Mouse (Mus musculus) embryonic facial prominence, embryonic 10.5 days (tissue): ENCODE data around the gene Prokr2. TPM values are rescaled to one million over a fixed set of nuclear protein-coding genes. Genes with fewer than 3 reads are reported as not detected.
A peak's percentile ranks its signal among the peaks of the same experiment; 100 is the strongest.
"Not testable (repeated sequence)": the region's sequence is repeated elsewhere in the genome, so short reads cannot be mapped to it uniquely, and the experiment has no call there.

ENCODE experiments used
- DNase-seq: peaks from one replicate; pipeline ENCODE4 v3.0.0-alpha.2; 2017; ENCODE audit warnings: low spot score
- H3K27ac ChIP-seq: fragments of 300-500 bp; sonication (generic); replicated peaks from 2 replicates; pipeline ENCODE4 v1.5.1; 2016; ENCODE audit warnings: mild to moderate bottlenecking
- H3K27me3 ChIP-seq: fragments of 300-500 bp; sonication (generic); replicated peaks from 2 replicates; pipeline ENCODE4 v1.6.1; 2016; ENCODE audit warnings: low read depth, mild to moderate bottlenecking; ENCODE audit not compliant: poor library complexity, severe bottlenecking
- H3K36me3 ChIP-seq: fragments of 300-500 bp; sonication (generic); replicated peaks from 2 replicates; pipeline ENCODE4 v1.6.1; 2016; ENCODE audit warnings: mild to moderate bottlenecking, moderate library complexity
- H3K4me1 ChIP-seq: fragments of 300-500 bp; sonication (generic); 2 replicates; pipeline ENCODE4 v1.6.1; 2016
- H3K4me3 ChIP-seq: fragments of 300-500 bp; sonication (generic); 2 replicates; pipeline ENCODE4 v1.5.1; 2016; ENCODE audit warnings: mild to moderate bottlenecking, moderate library complexity
- H3K9me3 ChIP-seq: fragments of 300-500 bp; sonication (generic); 2 replicates; pipeline ENCODE4 v1.6.1; 2016; ENCODE audit warnings: mild to moderate bottlenecking
- WGBS: fragments of 180-500 bp; shearing (Covaris S2); methylation state at CpG from one replicate; pipeline ENCODE4 v1.1.7; 2016; 5-methylcytosine and 5-hydroxymethylcytosine counted together
- polyA plus RNA-seq: library from polyadenylated mRNA; unstranded; fragments of >200 nt; fragmentation: Nextera tagmentation; extraction: Ambion mirVana; gene quantifications from 2 replicates; pipeline ENCODE4 v1.2.1, GENCODE M21; 2016

Gene Prokr2
- polyA plus RNA-seq, 1 experiment from 2014 or later = 1.7 TPM

DNA sequence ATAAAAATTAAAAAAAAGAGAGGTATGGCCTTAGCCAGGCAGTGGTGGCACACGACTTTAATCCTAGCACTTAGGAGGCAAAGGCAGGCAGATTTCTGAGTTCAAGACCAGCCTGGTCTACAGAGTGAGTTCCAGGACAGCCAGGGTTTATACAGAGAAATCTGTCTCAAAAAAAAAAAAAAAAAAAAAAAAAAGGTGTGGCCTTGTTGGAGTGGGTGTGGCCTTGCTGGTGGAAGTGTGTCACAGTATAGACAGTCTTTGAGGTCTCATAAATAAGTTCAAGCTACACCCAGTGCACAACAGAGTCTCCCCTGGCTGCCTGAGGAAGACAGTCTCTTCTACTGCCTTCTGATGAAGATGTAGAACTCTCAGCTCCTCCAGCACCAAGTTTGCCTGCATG, 68.1 kb downstream of the Prokr2 start:
- no peak for DNase-seq

GRCm38 (mm10) chr2:132316041-132316808, 69.0 kb downstream of the Prokr2 start:
- 39% methylated on average over 8 of the region's 8 CpGs for WGBS
- Histone ChIP-seq H3K4me1 (no peaks in the 10 kb centered on the region), H3K9me3 (no peaks in the 10 kb centered on the region), H3K27me3 (no peaks in the 10 kb centered on the region), H3K36me3 (peaks cover 4% of the 10 kb centered on the region; the same call in 1 of the 2 replicates), H3K27ac (no peak overlapping the region), H3K4me3 (no peak overlapping the region)
- peak; percentile 71 for DNase-seq

More for the DNA sequence above, 68.1 kb downstream of the Prokr2 start:
- H3K36me3 ChIP-seq = no peaks in the 10 kb centered on the region
- H3K9me3 ChIP-seq = no peaks in the 10 kb centered on the region
- WGBS = 81% methylated on average over 1 of the region's 1 CpGs
- H3K4me3 ChIP-seq = no peak overlapping the region
- no peaks in the 10 kb centered on the region for H3K27me3 ChIP-seq
- H3K27ac ChIP-seq = no peak overlapping the region
- H3K4me1 ChIP-seq = no peaks in the 10 kb centered on the region

DNA sequence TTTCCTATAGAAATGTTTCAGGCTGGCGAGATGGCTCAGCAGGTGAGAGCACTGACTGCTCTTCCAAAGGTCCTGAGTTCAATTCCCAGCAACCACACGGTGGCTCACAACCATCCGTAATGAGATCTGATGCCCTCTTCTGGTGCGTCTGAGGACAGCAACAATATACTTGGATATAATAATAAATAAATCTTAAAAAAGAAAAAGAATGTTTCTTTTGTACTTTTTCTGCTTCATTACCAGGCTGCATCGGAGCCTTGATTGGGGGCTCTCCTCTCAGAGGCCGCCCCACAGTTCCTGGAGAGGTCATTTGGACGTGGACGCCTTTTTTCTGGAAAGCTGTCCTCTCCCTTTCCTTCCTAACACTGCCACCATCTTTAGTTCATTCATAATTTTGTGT, 71.2 kb downstream of the Prokr2 start:
- 89% methylated on average over 8 of the region's 8 CpGs for WGBS

GRCm38 (mm10) chr2:132313568-132313967, 71.7 kb downstream of the Prokr2 start:
- H3K36me3 ChIP-seq = peaks cover 20% of the 10 kb centered on the region
- H3K4me3 ChIP-seq = no peak overlapping the region
- DNase-seq = no peak
- H3K27ac ChIP-seq = no peak overlapping the region
- 97% methylated on average over 2 of the region's 2 CpGs for WGBS
- H3K9me3 ChIP-seq = no peaks in the 10 kb centered on the region
- no peaks in the 10 kb centered on the region for H3K27me3 ChIP-seq
- H3K4me1 ChIP-seq = no peaks in the 10 kb centered on the region

More for the DNA sequence above, 71.2 kb downstream of the Prokr2 start:
- H3K4me3 ChIP-seq, H3K9me3 ChIP-seq, H3K27ac ChIP-seq, H3K4me1 ChIP-seq, H3K27me3 ChIP-seq, DNase-seq: not testable (repeated sequence)
- peaks cover 17% of the 10 kb centered on the region for H3K36me3 ChIP-seq

DNA sequence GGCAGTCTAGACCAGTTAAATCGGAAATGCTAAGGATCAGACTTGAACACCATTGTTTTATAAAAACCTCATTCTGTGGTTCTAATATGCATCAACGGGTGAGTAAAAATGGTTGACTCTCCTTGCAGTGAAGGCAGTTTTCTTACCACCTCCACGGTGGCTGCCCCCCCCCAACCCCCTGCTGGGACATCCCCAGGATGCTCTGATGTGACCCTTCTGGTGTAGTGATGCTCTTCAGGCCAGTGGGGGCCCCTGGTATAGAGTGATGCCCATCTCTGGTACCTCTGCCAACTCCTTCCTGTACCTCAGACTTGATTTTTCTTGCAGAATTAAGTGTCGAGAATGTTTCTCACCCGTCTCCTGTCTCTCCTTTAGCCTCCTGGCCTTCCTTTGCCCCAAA, 72.6 kb downstream of the Prokr2 start:
- no peaks in the 10 kb centered on the region for H3K27me3 ChIP-seq
- no peak for DNase-seq
- 85% methylated on average over 5 of the region's 5 CpGs for WGBS
- no peak overlapping the region for H3K27ac ChIP-seq
- H3K9me3 ChIP-seq = no peaks in the 10 kb centered on the region
- no peak overlapping the region for H3K4me3 ChIP-seq
- no peaks in the 10 kb centered on the region for H3K4me1 ChIP-seq
- peaks cover 30% of the 10 kb centered on the region for H3K36me3 ChIP-seq

DNA sequence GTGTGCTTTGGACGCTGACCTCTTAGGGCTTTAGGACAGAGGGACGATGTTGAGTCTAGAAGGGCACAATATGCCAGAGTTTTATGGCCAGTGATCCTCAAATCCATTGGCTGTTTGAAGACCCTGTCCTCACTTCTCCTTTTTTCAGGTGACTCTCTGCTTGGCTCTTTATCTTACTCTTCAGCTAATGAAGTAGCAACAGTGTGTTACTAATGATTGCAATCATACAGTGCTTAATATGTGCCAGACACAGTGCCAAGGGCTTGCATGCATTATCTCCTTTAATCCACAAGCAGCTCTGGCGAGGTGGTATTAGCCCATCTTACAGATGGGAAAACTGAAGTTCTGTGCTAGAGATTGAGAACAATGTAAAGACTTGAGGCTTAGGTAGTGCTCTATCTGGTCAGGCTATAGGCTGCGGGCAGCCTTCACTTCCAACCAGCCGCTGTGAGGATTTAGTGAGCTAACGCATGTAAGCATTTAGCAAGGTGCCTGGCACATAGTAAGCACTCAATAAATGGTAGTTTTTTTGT, 75.8 kb downstream of the Prokr2 start:
- Histone ChIP-seq H3K4me1 (no peaks in the 10 kb centered on the region), H3K27me3 (no peaks in the 10 kb centered on the region), H3K4me3 (no peak overlapping the region), H3K9me3 (no peaks in the 10 kb centered on the region), H3K27ac (no peak overlapping the region), H3K36me3 (peaks cover 59% of the 10 kb centered on the region)
- no peak for DNase-seq
- WGBS = 92% methylated on average over 6 of the region's 6 CpGs

DNA sequence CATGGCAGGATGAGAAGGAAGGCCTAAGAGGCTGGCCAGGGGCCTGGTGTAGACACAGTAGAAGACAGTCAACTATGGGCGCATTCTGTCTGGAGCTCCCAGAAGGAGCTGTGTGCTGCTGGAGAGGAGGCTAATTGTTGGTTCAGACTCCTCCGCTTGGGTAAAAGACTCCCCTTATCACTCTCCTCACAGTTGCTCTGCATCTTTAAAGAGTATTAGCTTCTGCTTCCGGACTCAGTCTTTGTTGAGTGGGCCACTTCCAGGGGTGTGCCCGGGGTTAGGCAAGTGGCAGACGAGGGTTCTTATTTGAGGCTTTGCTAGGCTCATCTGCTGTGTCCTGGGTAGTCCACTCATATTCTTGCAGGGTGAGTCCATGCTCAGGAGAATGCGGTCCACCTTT, 76.4 kb downstream of the Prokr2 start:
- WGBS = 95% methylated on average over 6 of the region's 6 CpGs
- no peak for DNase-seq
- H3K27me3 ChIP-seq = no peaks in the 10 kb centered on the region
- H3K4me1 ChIP-seq = no peaks in the 10 kb centered on the region
- H3K36me3 ChIP-seq = peaks cover 66% of the 10 kb centered on the region
- H3K4me3 ChIP-seq = no peak overlapping the region
- no peak overlapping the region for H3K27ac ChIP-seq
- H3K9me3 ChIP-seq = no peaks in the 10 kb centered on the region

GRCm38 (mm10) chr2:132307213-132307843, 77.9 kb downstream of the Prokr2 start:
- Histone ChIP-seq H3K27me3 (no peaks in the 10 kb centered on the region), H3K4me1 (no peaks in the 10 kb centered on the region), H3K36me3 (peaks cover 79% of the 10 kb centered on the region), H3K4me3 (no peak overlapping the region), H3K27ac (no peak overlapping the region), H3K9me3 (no peaks in the 10 kb centered on the region)
- 91% methylated on average over 11 of the region's 11 CpGs for WGBS
- DNase-seq = no peak

GRCm38 (mm10) chr2:132305988-132306387, 79.3 kb downstream of the Prokr2 start:
- no peaks in the 10 kb centered on the region for H3K4me1 ChIP-seq
- DNase-seq = peak; percentile 25
- no peaks in the 10 kb centered on the region for H3K9me3 ChIP-seq
- 61% methylated on average over 4 of the region's 4 CpGs for WGBS
- H3K27ac ChIP-seq = no peak overlapping the region
- no peak overlapping the region for H3K4me3 ChIP-seq
- H3K36me3 ChIP-seq = peaks cover 88% of the 10 kb centered on the region
- no peaks in the 10 kb centered on the region for H3K27me3 ChIP-seq

DNA sequence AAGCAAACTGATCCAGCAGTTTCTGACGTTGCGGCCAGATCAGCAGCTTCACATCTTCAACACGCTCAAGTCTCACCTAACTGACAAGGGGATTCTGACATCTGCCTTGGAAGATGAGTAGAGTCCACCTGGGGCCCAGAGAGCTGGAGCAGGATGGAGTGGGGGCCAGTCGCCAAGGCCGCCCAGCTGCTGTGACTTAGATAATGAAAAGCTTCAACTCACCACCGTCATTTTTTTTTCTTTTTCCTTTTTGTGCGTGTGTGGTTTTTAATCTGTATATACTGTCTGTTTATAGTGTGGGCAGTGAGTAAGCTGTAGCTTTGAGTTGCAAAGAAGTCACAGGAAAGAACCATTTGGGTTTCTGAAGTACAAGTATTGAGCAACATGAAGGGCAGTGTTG, 80.1 kb downstream of the Prokr2 start:
- H3K9me3 ChIP-seq = no peaks in the 10 kb centered on the region
- 93% methylated on average over 7 of the region's 7 CpGs for WGBS
- no peak overlapping the region for H3K4me3 ChIP-seq
- no peak overlapping the region for H3K27ac ChIP-seq
- no peaks in the 10 kb centered on the region for H3K4me1 ChIP-seq
- no peak for DNase-seq
- no peaks in the 10 kb centered on the region for H3K27me3 ChIP-seq
- peaks cover 89% of the 10 kb centered on the region for H3K36me3 ChIP-seq

GRCm38 (mm10) chr2:132301436-132301835, 83.8 kb downstream of the Prokr2 start:
- H3K27ac ChIP-seq = no peak overlapping the region
- DNase-seq = no peak
- 96% methylated on average over 4 of the region's 4 CpGs for WGBS
- no peaks in the 10 kb centered on the region for H3K9me3 ChIP-seq
- peaks cover 93% of the 10 kb centered on the region for H3K36me3 ChIP-seq
- H3K27me3 ChIP-seq = no peaks in the 10 kb centered on the region
- no peaks in the 10 kb centered on the region for H3K4me1 ChIP-seq
- no peak overlapping the region for H3K4me3 ChIP-seq

- H3K27me3 ChIP-seq = no peaks in the 10 kb centered on the region
- no peak for DNase-seq
- peaks cover 95% of the 10 kb centered on the region for H3K36me3 ChIP-seq
- H3K9me3 ChIP-seq = no peaks in the 10 kb centered on the region
- 95% methylated on average over 4 of the region's 4 CpGs for WGBS
- no peak overlapping the region for H3K27ac ChIP-seq
- no peak overlapping the region for H3K4me3 ChIP-seq
- no peaks in the 10 kb centered on the region for H3K4me1 ChIP-seq
Measured at GRCm38 (mm10) chr2:132298250-132298649, 87.0 kb downstream of the Prokr2 start.
